ENCODE assay signal across 16 mouse cellular contexts in the genomic region with DNA sequence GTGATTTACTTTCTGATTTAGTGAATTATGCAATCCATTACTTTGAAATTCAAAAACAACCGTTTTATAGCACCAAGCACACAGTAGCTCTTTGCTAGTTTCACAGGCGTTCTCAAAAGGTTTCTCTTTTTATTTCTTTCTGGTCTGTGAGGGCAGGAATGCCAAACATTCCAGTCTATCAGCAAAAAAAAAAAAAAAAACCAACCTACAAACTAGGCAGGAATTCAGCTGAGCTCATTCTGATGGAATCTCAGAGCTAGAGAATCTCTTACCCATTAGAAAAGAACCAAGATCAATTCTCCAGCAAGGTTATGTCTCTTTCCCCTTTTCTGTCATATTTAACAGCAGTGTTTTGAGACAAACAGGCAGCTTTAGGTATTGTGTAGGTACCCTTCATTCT.
A peak's percentile ranks its signal among the peaks of the same experiment; 100 is the strongest.
DNase-seq lines count a peak whose midpoint lies in the region; ATAC-seq lines count a peak whose summit lies in the region.
"Had no signal": no experiment of that assay in that cellular context is flagged by ENCODE, and none has a peak within 500 bp of the region (broad histone marks: within the 10 kb centered on the region; RNA-seq: fewer than 3 reads in every experiment).

No protein-coding gene starts in this region.

- DNase-seq in heart, postnatal 14 days = no peak
- DNase-seq in kidney, postnatal 14 days = peak; percentile 1
- peak; percentile 24 for DNase-seq in ES-CJ7 (ENCODE audit: low read depth, low spot score)
- peak; percentile 18 for DNase-seq in ZHBTc4 (ENCODE audit: low read depth, low spot score)
- DNase-seq in cerebellum, adult 11 months = no peak
- DNase-seq in thymus, adult 18-20 months = no peak
- DNase-seq: lung, adult 2 months; retina, postnatal 1 day; thymus, postnatal 14 days had no signal

- ATAC-seq in heart, embryonic 14.5 days (ENCODE audit: insufficient number of reproducible peaks, insufficient read depth, low FRiP score, low read depth) = no peak
- no peak for ATAC-seq in kidney, embryonic 16.5 days (ENCODE audit: low FRiP score, low TSS enrichment)
- ATAC-seq: CD4-positive, CD25-positive, alpha-beta regulatory T cell, adult 4 months; forebrain, embryonic 14.5 days; hindbrain, embryonic 16.5 days had no signal

- peaks cover 0 to 13% of the 10 kb centered on the region in 2 experiments; a peak in 2 of 4 replicates for H3K4me1 ChIP-seq in heart, embryonic 14.5 days (ENCODE audit: control insufficient read depth in 2 of 2, insufficient read depth in 2 of 2, low read length in 2 of 2)
- no peaks in the 10 kb centered on the region for H3K4me1 ChIP-seq in kidney, embryonic 16.5 days (ENCODE audit: insufficient read depth, low read length)
- H3K4me1 ChIP-seq: limb, embryonic 15.5 days had no signal

- H3K36me3 ChIP-seq in heart, embryonic 14.5 days (ENCODE audit: control insufficient read depth, insufficient read depth, low read length) = no peaks in the 10 kb centered on the region
- no peaks in the 10 kb centered on the region for H3K36me3 ChIP-seq in kidney, embryonic 16.5 days (ENCODE audit: insufficient read depth, low read length)
- H3K36me3 ChIP-seq: limb, embryonic 15.5 days had no signal

- H3K27me3 ChIP-seq in heart, embryonic 14.5 days (ENCODE audit: control insufficient read depth, insufficient read depth, low read length) = no peaks in the 10 kb centered on the region
- H3K27me3 ChIP-seq in kidney, embryonic 16.5 days (ENCODE audit: insufficient read depth, low read length) = no peaks in the 10 kb centered on the region
- H3K27me3 ChIP-seq: limb, embryonic 15.5 days had no signal

- H3K9ac ChIP-seq in heart, embryonic 14.5 days (ENCODE audit: low read length) = no peak overlapping the region
- H3K9ac ChIP-seq in kidney, embryonic 16.5 days (replicated peaks; ENCODE audit: low read length) = no peak overlapping the region
- H3K9ac ChIP-seq: limb, embryonic 15.5 days had no signal

- H3K27ac ChIP-seq in heart, embryonic 14.5 days (replicated peaks in 1 of 2; ENCODE audit: control insufficient read depth in 1 of 2, insufficient read depth in 1 of 2, low read depth in 2 of 2, low read length in 2 of 2) = peak overlapping the region; percentile 83 to 92
- H3K27ac ChIP-seq in kidney, embryonic 16.5 days (ENCODE audit: low read length) = no peak overlapping the region
- H3K27ac ChIP-seq: limb, embryonic 15.5 days had no signal

- WGBS in heart, embryonic 14.5 days = 11% methylated on average over 2 of the region's 2 CpGs
- WGBS in kidney, embryonic 16.5 days = 13% methylated on average over 2 of the region's 2 CpGs

- no peaks in the 10 kb centered on the region for H3K9me3 ChIP-seq in heart, embryonic 14.5 days (ENCODE audit: control insufficient read depth, low read length)
- H3K9me3 ChIP-seq in kidney, embryonic 16.5 days (ENCODE audit: low read length) = no peaks in the 10 kb centered on the region
- H3K9me3 ChIP-seq: limb, embryonic 15.5 days had no signal

- H3K4me2 ChIP-seq in heart, embryonic 14.5 days (ENCODE audit: low read length) = peak overlapping the region; percentile 55
- H3K4me2 ChIP-seq in kidney, embryonic 16.5 days (replicated peaks; ENCODE audit: low read depth, low read length) = no peak overlapping the region
- H3K4me2 ChIP-seq: limb, embryonic 15.5 days; midbrain, embryonic 11.5 days had no signal

- H3K4me3 ChIP-seq in heart, embryonic 14.5 days (ENCODE audit: control insufficient read depth in 1 of 2, insufficient read depth in 1 of 2, low read depth in 1 of 2, low read length in 2 of 2) = peak overlapping the region in 1 of 2 experiments; percentile 8; a peak in 1 of 4 replicates
- H3K4me3 ChIP-seq in kidney, embryonic 16.5 days (ENCODE audit: low read length) = no peak overlapping the region
- H3K4me3 ChIP-seq: limb, embryonic 15.5 days had no signal

- intact Hi-C loops in heart, postnatal 14 days (cut with DNase I) = no loop called here

Comparison
In these comparisons a context has a peak if more than half of its experiments do, and no peak if none do; other contexts are left out.
1. DNase-seq: peak in kidney, postnatal 14 days (single experiment), ES-CJ7 (single experiment) and ZHBTc4 (single experiment); none in heart, postnatal 14 days (0 of 2), cerebellum, adult 11 months (single experiment) and thymus, adult 18-20 months (0 of 2).